In genomic region chr7:84147746-84148145, GRCm38 (mm10) we compare ENCODE assay signal across 20 mouse cellular contexts. TPM values are rescaled to one million over a fixed set of nuclear protein-coding genes. Genes with fewer than 3 reads are reported as not detected.
DNase-seq lines count a peak whose midpoint lies in the region; ATAC-seq and TF ChIP-seq lines count a peak whose summit lies in the region.
"Had no signal": no experiment of that assay in that cellular context is flagged by ENCODE, and none has a peak within 500 bp of the region (broad histone marks: within the 10 kb centered on the region; RNA-seq: fewer than 3 reads in every experiment).

No protein-coding gene starts in this region.

- H3K4me3 ChIP-seq in kidney, embryonic 16.5 days (ENCODE audit: low read length) = no peak overlapping the region
- H3K4me3 ChIP-seq in liver, postnatal 0 days (ENCODE audit: low read depth, low read length) = no peak overlapping the region
- no peak overlapping the region for H3K4me3 ChIP-seq in liver, embryonic 12.5 days
- H3K4me3 ChIP-seq in intestine, embryonic 16.5 days (ENCODE audit: low read length) = no peak overlapping the region
- H3K4me3 ChIP-seq in small intestine, adult 2 months (ENCODE audit: low read depth, low read length) = no peak overlapping the region
- H3K4me3 ChIP-seq: embryonic facial prominence, embryonic 13.5 days; forebrain, embryonic 12.5 days; heart, embryonic 12.5 days; hindbrain, embryonic 13.5 days had no signal

- no peak overlapping the region for H3K27ac ChIP-seq in kidney, embryonic 16.5 days (ENCODE audit: low read length)
- peak overlapping the region; percentile 52; the same call in 1 of the 2 replicates for H3K27ac ChIP-seq in liver, postnatal 0 days (ENCODE audit: low read depth)
- H3K27ac ChIP-seq in liver, embryonic 12.5 days = no peak overlapping the region
- H3K27ac ChIP-seq in intestine, embryonic 16.5 days (ENCODE audit: low read length) = peak overlapping the region; percentile 12; the same call in 1 of the 2 replicates
- peak overlapping the region; percentile 79 for H3K27ac ChIP-seq in small intestine, adult 2 months (ENCODE audit: insufficient read depth, low read depth, low read length)
- H3K27ac ChIP-seq: embryonic facial prominence, embryonic 13.5 days; forebrain, embryonic 12.5 days; hindbrain, embryonic 13.5 days had no signal

- no peak for TF ChIP-seq CTCF in liver, postnatal 0 days (IDR thresholded peaks at IDR 0.05; ENCODE audit: low read depth)
- TF ChIP-seq CTCF in small intestine, adult 2 months (IDR thresholded peaks at IDR 0.05; ENCODE audit: extremely low read depth, insufficient read length, insufficient replicate concordance, low read depth, low read length) = no peak

- intact Hi-C loops in heart, postnatal 10 days (cut with DNase I) = no loop called here

- DNase-seq in kidney, postnatal 14 days = no peak
- no peak for DNase-seq in liver, postnatal 0 days
- DNase-seq in heart, postnatal 10 days = no peak
- DNase-seq: adrenal gland, postnatal 14 days; cerebellum, adult 11-12 months; cerebellum, adult 9-10 months; cerebellum, postnatal 36 days; gastrocnemius, postnatal 10 days had no signal

- TF ChIP-seq POLR2A in small intestine, adult 2 months (IDR thresholded peaks at IDR 0.05; ENCODE audit: low read depth, low read length) = no peak

- no peaks in the 10 kb centered on the region for H3K9me3 ChIP-seq in kidney, embryonic 16.5 days (ENCODE audit: low read length)
- H3K9me3 ChIP-seq in liver, postnatal 0 days (ENCODE audit: low read length) = no peaks in the 10 kb centered on the region
- no peaks in the 10 kb centered on the region for H3K9me3 ChIP-seq in liver, embryonic 12.5 days (replicated peaks)
- H3K9me3 ChIP-seq in intestine, embryonic 16.5 days (ENCODE audit: control insufficient read depth, low read length) = no peaks in the 10 kb centered on the region
- H3K9me3 ChIP-seq: embryonic facial prominence, embryonic 13.5 days; forebrain, embryonic 12.5 days; heart, embryonic 12.5 days; hindbrain, embryonic 13.5 days had no signal

- peak overlapping the region; percentile 21; the same call in 1 of the 2 replicates for H3K4me2 ChIP-seq in kidney, embryonic 16.5 days (replicated peaks; ENCODE audit: low read depth, low read length)
- peak overlapping the region; percentile 88 for H3K4me2 ChIP-seq in liver, postnatal 0 days (ENCODE audit: low read depth, low read length)
- H3K4me2 ChIP-seq in liver, embryonic 12.5 days = no peak overlapping the region
- H3K4me2 ChIP-seq in intestine, embryonic 16.5 days (ENCODE audit: low read depth, low read length) = peak overlapping the region; percentile 68
- H3K4me2 ChIP-seq: embryonic facial prominence, embryonic 13.5 days; forebrain, embryonic 12.5 days had no signal

- no peak for ATAC-seq in kidney, embryonic 16.5 days (ENCODE audit: low FRiP score, low TSS enrichment)
- no peak for ATAC-seq in liver, postnatal 0 days
- no peak for ATAC-seq in liver, embryonic 12.5 days
- ATAC-seq in intestine, embryonic 16.5 days = no peak
- ATAC-seq: activated CD4-positive, CD25-positive, alpha-beta regulatory T cell, adult 4 months; forebrain, embryonic 16.5 days; Patski had no signal

- no peaks in the 10 kb centered on the region for H3K36me3 ChIP-seq in kidney, embryonic 16.5 days (ENCODE audit: insufficient read depth, low read length)
- H3K36me3 ChIP-seq in liver, postnatal 0 days (replicated peaks; ENCODE audit: insufficient read depth, low read length) = no peaks in the 10 kb centered on the region
- peaks cover 5% of the 10 kb centered on the region for H3K36me3 ChIP-seq in liver, embryonic 12.5 days
- H3K36me3 ChIP-seq in intestine, embryonic 16.5 days (ENCODE audit: control insufficient read depth, insufficient read depth, low read length) = no peaks in the 10 kb centered on the region
- peaks cover 4% of the 10 kb centered on the region; the same call in 1 of the 2 replicates for H3K36me3 ChIP-seq in small intestine, adult 2 months (ENCODE audit: control insufficient read depth, insufficient read depth, low read length)
- H3K36me3 ChIP-seq: embryonic facial prominence, embryonic 13.5 days; forebrain, embryonic 12.5 days; hindbrain, embryonic 13.5 days had no signal

- no peaks in the 10 kb centered on the region for H3K27me3 ChIP-seq in kidney, embryonic 16.5 days (ENCODE audit: insufficient read depth, low read length)
- H3K27me3 ChIP-seq in liver, postnatal 0 days (ENCODE audit: insufficient read depth, low read length) = no peaks in the 10 kb centered on the region
- H3K27me3 ChIP-seq in liver, embryonic 12.5 days (replicated peaks) = no peaks in the 10 kb centered on the region
- H3K27me3 ChIP-seq in intestine, embryonic 16.5 days (replicated peaks; ENCODE audit: control insufficient read depth, insufficient read depth, low read length) = no peaks in the 10 kb centered on the region
- H3K27me3 ChIP-seq in small intestine, adult 2 months (ENCODE audit: control insufficient read depth, insufficient read depth, low read length) = no peaks in the 10 kb centered on the region
- H3K27me3 ChIP-seq: CH12.LX; embryonic facial prominence, embryonic 13.5 days; forebrain, embryonic 12.5 days; heart, embryonic 12.5 days; hindbrain, embryonic 13.5 days; Patski had no signal

- no peak overlapping the region for H3K9ac ChIP-seq in kidney, embryonic 16.5 days (replicated peaks; ENCODE audit: low read length)
- H3K9ac ChIP-seq in liver, postnatal 0 days (replicated peaks) = no peak overlapping the region
- no peak overlapping the region for H3K9ac ChIP-seq in liver, embryonic 12.5 days
- H3K9ac ChIP-seq in intestine, embryonic 16.5 days (ENCODE audit: low read depth, low read length) = no peak overlapping the region
- H3K9ac ChIP-seq: embryonic facial prominence, embryonic 13.5 days; forebrain, embryonic 12.5 days; heart, embryonic 12.5 days; hindbrain, embryonic 13.5 days had no signal

- WGBS in kidney, embryonic 16.5 days = 88% methylated on average over 1 of the region's 1 CpGs
- 75% methylated on average over 1 of the region's 1 CpGs for WGBS in liver, postnatal 0 days (ENCODE audit: insufficient replicate concordance)
- 77% methylated on average over 1 of the region's 1 CpGs for whole genome bisulfite sequencing in liver, embryonic 12.5 days (ENCODE audit: insufficient replicate concordance)
- WGBS in intestine, embryonic 16.5 days = 65% methylated on average over 1 of the region's 1 CpGs
- WGBS in small intestine, adult 2 months = 38% methylated on average over 1 of the region's 1 CpGs

- TF ChIP-seq EP300 in liver, postnatal 0 days (IDR thresholded peaks at IDR 0.05; ENCODE audit: low read depth) = no peak

- H3K4me1 ChIP-seq in kidney, embryonic 16.5 days (ENCODE audit: insufficient read depth, low read length) = peaks cover 75% of the 10 kb centered on the region
- H3K4me1 ChIP-seq in liver, postnatal 0 days (ENCODE audit: insufficient read depth) = peaks cover 67% of the 10 kb centered on the region
- H3K4me1 ChIP-seq in liver, embryonic 12.5 days = peaks cover 96% of the 10 kb centered on the region
- H3K4me1 ChIP-seq in intestine, embryonic 16.5 days (ENCODE audit: control insufficient read depth, insufficient read depth, low read length) = peaks cover 49% of the 10 kb centered on the region
- peaks cover 46% of the 10 kb centered on the region; the same call in 1 of the 2 replicates for H3K4me1 ChIP-seq in small intestine, adult 2 months (ENCODE audit: control insufficient read depth, insufficient read depth, insufficient read length, low read length)

RNA-seq across cellular contexts. Expression of gene Abhd17c, which starts 3.9 kb away (rescaled TPM):
- 11.3 and 13.7 TPM in 2 replicates for polyA plus RNA-seq in kidney, embryonic 16.5 days (2015; fragmentation: Nextera tagmentation; extraction: Ambion mirVana)
- 36.4 and 37.9 TPM in 2 replicates for polyA plus RNA-seq in liver, postnatal 0 days (2015; fragmentation: Nextera tagmentation; extraction: Ambion mirVana)
- 44.9 and 45.4 TPM in 2 replicates for polyA plus RNA-seq in liver, embryonic 12.5 days (2016; fragmentation: Nextera tagmentation; extraction: Ambion mirVana)
- 12.5 and 15.1 TPM in 2 replicates for polyA plus RNA-seq in intestine, embryonic 16.5 days (2015; fragmentation: Nextera tagmentation; extraction: Ambion mirVana)
- 114 and 292 TPM in 2 replicates for polyA plus RNA-seq in small intestine, adult 2 months (2012; rRNA removed)
- 10 to 100 TPM; 39.3 to 46.7 TPM for total RNA-seq in heart, postnatal 10 days (2021)

Comparison
In these comparisons a context has a peak if more than half of its experiments do, and no peak if none do; other contexts are left out.
1. H3K27ac ChIP-seq: peak in liver, postnatal 0 days (single experiment), intestine, embryonic 16.5 days (single experiment) and small intestine, adult 2 months (single experiment); none in kidney, embryonic 16.5 days (single experiment) and liver, embryonic 12.5 days (single experiment).